9 mouse cellular contexts compared by ENCODE assay signal in genomic region chr19:4045966-4046865, GRCm38 (mm10). TPM values are rescaled to one million over a fixed set of nuclear protein-coding genes. Genes with fewer than 3 reads are reported as not detected.
DNase-seq lines count a peak whose midpoint lies in the region; ATAC-seq and TF ChIP-seq lines count a peak whose summit lies in the region.
"Had no signal": no experiment of that assay in that cellular context is flagged by ENCODE, and none has a peak within 500 bp of the region (broad histone marks: within the 10 kb centered on the region; RNA-seq: fewer than 3 reads in every experiment).

TSS of gene Gstp2 (minus strand) at chr19:4046023.

- intact Hi-C loops in left cerebral cortex, postnatal 36 days (cut with DNase I) = loop anchor here (5.0 kb wide), 1 partner anchor 51 kb away; the partner anchor contains the start of genes Cdk2ap2 and Pitpnm1

- no peak within 1 kb of the TSS for H3K9ac ChIP-seq in intestine, postnatal 0 days (ENCODE audit: low read depth, low read length)
- H3K9ac ChIP-seq in midbrain, embryonic 14.5 days (replicated peaks; ENCODE audit: low read length) = no peak within 1 kb of the TSS
- H3K9ac ChIP-seq in stomach, postnatal 0 days (ENCODE audit: low read length) = no peak within 1 kb of the TSS

- 54% methylated on average over 16 of the region's 16 CpGs for WGBS in heart, embryonic 10.5 days
- WGBS in intestine, postnatal 0 days = 19% methylated on average over 16 of the region's 16 CpGs
- WGBS in midbrain, embryonic 14.5 days = 60% methylated on average over 16 of the region's 16 CpGs
- 11% methylated on average over 16 of the region's 16 CpGs for WGBS in stomach, postnatal 0 days

- peak; percentile 96 for TF ChIP-seq EP300 in stomach, postnatal 0 days (optimal IDR thresholded peaks at IDR 0.05)

- 0 out of 2 replicates have a peak, but pooled peaks cover 13% of the 10 kb centered on the region for H3K4me1 ChIP-seq in heart, embryonic 10.5 days
- H3K4me1 ChIP-seq in intestine, postnatal 0 days (replicated peaks; ENCODE audit: control insufficient read depth, insufficient read depth, low read length) = peaks cover 6% of the 10 kb centered on the region; the same call in 1 of the 2 replicates
- no peaks in the 10 kb centered on the region for H3K4me1 ChIP-seq in midbrain, embryonic 14.5 days (ENCODE audit: control insufficient read depth, insufficient read depth, low read length)
- H3K4me1 ChIP-seq in stomach, postnatal 0 days (replicated peaks; ENCODE audit: control insufficient read depth, insufficient read depth) = no peaks in the 10 kb centered on the region

- peak; percentile 85 for TF ChIP-seq CTCF in intestine, postnatal 0 days (IDR thresholded peaks at IDR 0.05; ENCODE audit: low read depth)
- peak; percentile 78 for TF ChIP-seq CTCF in stomach, postnatal 0 days (IDR thresholded peaks at IDR 0.05; ENCODE audit: low read depth)

- no peak within 1 kb of the TSS for H3K27ac ChIP-seq in heart, embryonic 10.5 days
- H3K27ac ChIP-seq in intestine, postnatal 0 days (ENCODE audit: low read depth, low read length) = peak within 1 kb of the TSS; percentile 88
- no peak within 1 kb of the TSS for H3K27ac ChIP-seq in midbrain, embryonic 14.5 days (replicated peaks; ENCODE audit: low read depth, low read length)
- peak within 1 kb of the TSS; percentile 93 for H3K27ac ChIP-seq in stomach, postnatal 0 days (replicated peaks)

- DNase-seq in heart, adult 11 months = peak; percentile 99
- no peak for DNase-seq in heart, embryonic 10.5 days (ENCODE audit: low spot score)
- DNase-seq in cerebellum, postnatal 36 days = peak; percentile 80 to 85
- DNase-seq in gastrocnemius, postnatal 4 days (ENCODE audit: low spot score in 2 of 2) = peak in 1 of 2 experiments; percentile 73
- DNase-seq in left cerebral cortex, postnatal 36 days (ENCODE audit: low spot score in 2 of 2) = peak; percentile 73 to 79
- DNase-seq in midbrain, embryonic 14.5 days = peak; percentile 75
- DNase-seq in stomach, postnatal 0 days (ENCODE audit: low spot score) = peak; percentile 92

- H3K36me3 ChIP-seq in heart, embryonic 10.5 days = no peaks in the 10 kb centered on the region
- no peaks in the 10 kb centered on the region for H3K36me3 ChIP-seq in intestine, postnatal 0 days (ENCODE audit: control insufficient read depth, insufficient read depth)
- no peaks in the 10 kb centered on the region for H3K36me3 ChIP-seq in midbrain, embryonic 14.5 days (ENCODE audit: control insufficient read depth, insufficient read depth, low read length)
- no peaks in the 10 kb centered on the region for H3K36me3 ChIP-seq in stomach, postnatal 0 days (ENCODE audit: control insufficient read depth, insufficient read depth, low read length)
- H3K36me3 ChIP-seq: G1E had no signal

- peak; percentile 84 for ATAC-seq in intestine, postnatal 0 days
- ATAC-seq in midbrain, embryonic 14.5 days (ENCODE audit: low FRiP score, low TSS enrichment) = no peak
- ATAC-seq in stomach, postnatal 0 days (ENCODE audit: low FRiP score, low TSS enrichment) = peak; percentile 90

- no peaks in the 10 kb centered on the region for H3K27me3 ChIP-seq in heart, embryonic 10.5 days (ENCODE audit: insufficient read depth, poor library complexity, severe bottlenecking)
- H3K27me3 ChIP-seq in intestine, postnatal 0 days (replicated peaks; ENCODE audit: control insufficient read depth, insufficient read depth, low read length) = no peaks in the 10 kb centered on the region
- H3K27me3 ChIP-seq in midbrain, embryonic 14.5 days (ENCODE audit: control insufficient read depth, insufficient read depth, low read length) = no peaks in the 10 kb centered on the region
- H3K27me3 ChIP-seq in stomach, postnatal 0 days (ENCODE audit: control insufficient read depth, insufficient read depth, low read length) = no peaks in the 10 kb centered on the region

- peak within 1 kb of the TSS; percentile 51 for H3K4me2 ChIP-seq in intestine, postnatal 0 days (replicated peaks; ENCODE audit: low read depth)
- no peak within 1 kb of the TSS for H3K4me2 ChIP-seq in midbrain, embryonic 14.5 days (ENCODE audit: low read length)
- H3K4me2 ChIP-seq in stomach, postnatal 0 days (replicated peaks; ENCODE audit: low read depth) = peak within 1 kb of the TSS; percentile 37

- no peaks in the 10 kb centered on the region for H3K9me3 ChIP-seq in heart, embryonic 10.5 days
- H3K9me3 ChIP-seq in intestine, postnatal 0 days (ENCODE audit: control insufficient read depth) = no peaks in the 10 kb centered on the region
- H3K9me3 ChIP-seq in midbrain, embryonic 14.5 days (ENCODE audit: control insufficient read depth, low read length) = no peaks in the 10 kb centered on the region
- no peaks in the 10 kb centered on the region for H3K9me3 ChIP-seq in stomach, postnatal 0 days (ENCODE audit: control insufficient read depth, low read length)

- H3K4me3 ChIP-seq in heart, embryonic 10.5 days = no peak within 1 kb of the TSS
- no peak within 1 kb of the TSS for H3K4me3 ChIP-seq in intestine, postnatal 0 days (ENCODE audit: low read depth, low read length)
- H3K4me3 ChIP-seq in midbrain, embryonic 14.5 days (replicated peaks; ENCODE audit: low read depth, low read length) = no peak within 1 kb of the TSS
- H3K4me3 ChIP-seq in stomach, postnatal 0 days (ENCODE audit: low read depth, low read length) = no peak within 1 kb of the TSS

RNA-seq across cellular contexts. Expression of gene Gstp2, which starts in this region (rescaled TPM):
- polyA plus RNA-seq in heart, embryonic 10.5 days (2016; fragmentation: Nextera tagmentation; extraction: Ambion mirVana) = 2.9 TPM in 2 replicates
- total RNA-seq in gastrocnemius, postnatal 4 days (2021) = 10 to 100 TPM; 40.2 to 49.5 TPM
- 151 and 182 TPM in 2 replicates for polyA plus RNA-seq in intestine, postnatal 0 days (2015; fragmentation: Nextera tagmentation; extraction: Ambion mirVana)
- 10 to 100 TPM; 33.9 to 45.2 TPM for total RNA-seq in left cerebral cortex, postnatal 36 days (2021)
- polyA plus RNA-seq in midbrain, embryonic 14.5 days (2014; fragmentation: Nextera tagmentation; extraction: Ambion mirVana) = 1.9 TPM in 1 of 2 replicates, not detected in the other
- 85.2 and 93.1 TPM in 2 replicates for polyA plus RNA-seq in stomach, postnatal 0 days (2015; fragmentation: Nextera tagmentation; extraction: Ambion mirVana)
- total RNA-seq: G1E had no signal

Comparison
In these comparisons a context has a peak if more than half of its experiments do, and no peak if none do; other contexts are left out.
1. RNA of gene Gstp2 (polyA plus RNA-seq): 151 to 182 TPM in intestine, postnatal 0 days and 85.2 to 93.1 TPM in stomach, postnatal 0 days; 2.9 TPM in heart, embryonic 10.5 days and 1.9 TPM in midbrain, embryonic 14.5 days; every median in the first group is over 10 times any median in the second.
2. H3K27ac ChIP-seq: peak in intestine, postnatal 0 days (single experiment) and stomach, postnatal 0 days (single experiment); none in heart, embryonic 10.5 days (single experiment) and midbrain, embryonic 14.5 days (single experiment).